Mouse (Mus musculus) cerebral cortex, adult 2 months (tissue): ENCODE data around the gene Man1a.

Experiments used
- WGBS: fragments of 180-500 bp; shearing (Covaris S2); methylation state at CpG from one replicate; pipeline ENCODE4 v1.1.7; 2018; 5-methylcytosine and 5-hydroxymethylcytosine counted together

Man1a gene

DNA sequence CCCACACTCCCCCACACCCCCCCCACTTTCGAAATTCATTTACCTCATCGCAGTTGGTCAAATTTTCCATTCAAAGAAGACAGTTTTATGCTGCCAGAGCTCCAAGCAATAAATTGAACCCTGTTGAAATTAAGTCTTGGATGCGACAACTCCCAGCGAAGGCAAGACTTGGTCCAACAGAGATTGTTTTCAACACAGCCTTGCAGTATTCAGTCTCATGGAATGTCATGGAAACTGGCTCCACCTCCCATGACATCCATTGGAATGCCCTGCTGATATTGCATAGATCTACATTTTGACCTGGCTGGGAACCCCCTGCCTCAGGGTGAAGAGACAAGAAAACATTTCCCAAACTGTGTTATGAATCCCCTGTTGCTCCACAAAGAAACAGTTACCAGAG is at the start of gene Man1a:
Gene Man1a, minus strand, starts transcription at position 190 of the 400 bp plus-strand sequence.
- WGBS, result 3% methylated on average over 4 of the region's 4 CpGs

DNA sequence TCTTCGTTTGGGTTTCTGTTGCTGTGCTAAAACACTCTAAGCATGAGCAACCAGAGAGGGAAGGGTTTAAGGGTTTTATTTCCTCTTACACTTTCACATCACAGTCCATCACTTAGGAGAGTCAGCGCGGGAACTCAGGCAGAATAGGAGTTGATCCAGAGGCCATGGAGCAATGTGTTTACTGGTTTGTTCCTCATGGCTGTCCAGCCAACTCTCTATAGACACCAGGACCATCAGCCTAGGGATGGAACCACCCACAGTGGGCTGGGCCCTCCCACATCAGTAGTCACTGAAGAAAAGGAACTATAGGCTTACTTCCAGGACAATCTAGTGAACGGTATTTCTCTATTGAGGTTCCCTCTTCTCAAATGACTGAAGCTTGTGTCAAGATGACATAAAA is 45.4 kb upstream of the Man1a start:
- 88% methylated on average over 4 of the region's 4 CpGs for whole genome bisulfite sequencing

GRCm38 (mm10) chr10:54120375-54120774 is 44.0 kb upstream of the Man1a start:
- WGBS, result 60% methylated on average over 2 of the region's 2 CpGs

- WGBS, result 79% methylated on average over 2 of the region's 2 CpGs
Measured at GRCm38 (mm10) chr10:54119303-54119702, 42.9 kb upstream of the Man1a start.

DNA sequence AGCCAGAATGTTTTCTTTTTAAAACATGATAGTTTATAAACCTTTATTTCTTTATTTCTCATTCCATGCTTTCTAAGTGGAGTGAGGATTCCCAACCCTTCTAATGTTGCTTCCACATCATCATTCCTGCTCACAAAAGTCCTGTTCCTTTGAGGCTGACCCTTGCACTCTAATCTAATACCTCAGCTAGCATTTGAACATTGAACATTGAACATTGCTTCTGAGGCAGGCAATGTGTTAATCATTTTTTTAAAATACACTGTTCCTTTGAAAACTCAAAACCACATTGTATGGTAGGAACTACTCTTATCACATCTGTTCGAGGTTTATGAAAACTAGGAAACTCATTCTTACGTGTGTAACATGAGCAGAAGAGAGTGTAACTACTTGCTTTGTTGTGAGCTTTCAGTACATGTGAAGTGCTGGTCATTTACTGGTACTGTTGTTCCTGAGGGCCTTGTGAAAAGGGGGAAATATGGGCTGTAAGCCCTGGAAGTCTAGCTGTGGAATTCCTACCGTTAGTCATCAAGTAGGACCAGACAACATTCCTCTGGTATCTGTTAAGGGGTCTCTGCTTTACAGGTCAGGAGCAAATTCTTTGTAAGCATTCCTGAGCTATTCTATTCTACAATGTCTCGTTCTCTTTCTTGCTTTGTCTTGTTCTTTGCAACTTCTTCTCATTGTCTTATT is 42.0 kb upstream of the Man1a start:
- 83% methylated on average over 4 of the region's 4 CpGs for WGBS

DNA sequence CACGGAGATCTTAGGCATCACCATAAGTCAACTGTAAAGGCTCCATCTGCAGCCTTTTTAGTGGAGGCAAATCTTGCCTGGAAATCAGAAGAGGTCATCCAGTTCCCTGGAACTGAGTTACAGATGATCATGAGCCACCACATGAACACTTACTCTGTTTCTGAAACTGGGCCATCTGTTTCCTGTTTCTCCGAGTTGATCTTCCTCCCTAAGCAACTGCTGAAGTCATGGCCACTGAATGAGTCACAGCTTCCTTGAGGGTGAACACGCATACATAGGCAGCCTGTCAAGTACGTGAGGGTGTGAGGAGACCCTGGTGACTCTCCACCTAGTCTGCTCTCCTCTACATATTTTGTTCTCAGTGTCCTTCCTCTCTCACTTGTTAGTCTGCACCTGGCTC is 41.4 kb upstream of the Man1a start:
- WGBS, result 53% methylated on average over 4 of the region's 4 CpGs

GRCm38 (mm10) chr10:54103671-54104070 is 27.3 kb upstream of the Man1a start:
- WGBS, result 79% methylated on average over 4 of the region's 4 CpGs

DNA sequence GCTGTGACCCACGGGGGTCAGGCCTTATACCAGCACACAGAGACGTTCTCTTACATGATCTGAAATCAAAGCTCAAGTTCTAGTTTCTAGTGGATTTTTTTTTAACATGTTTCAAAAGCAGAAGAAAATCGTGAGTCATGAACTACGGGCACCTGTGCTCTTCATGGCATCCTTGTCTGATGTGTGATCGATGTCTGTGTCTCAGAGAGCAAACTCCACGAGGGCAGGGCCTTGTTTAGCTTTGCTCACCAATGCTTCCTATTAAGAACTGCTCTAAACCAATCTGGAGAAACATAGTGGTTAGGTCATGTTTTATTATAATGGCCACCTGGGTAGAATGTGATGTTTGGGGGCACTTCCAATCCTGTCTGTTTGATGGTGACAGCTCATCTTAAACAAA is 13.5 kb upstream of the Man1a start:
- 91% methylated on average over 6 of the region's 6 CpGs for WGBS

GRCm38 (mm10) chr10:54087346-54087745 is 10.9 kb upstream of the Man1a start:
- 92% methylated on average over 3 of the region's 3 CpGs for WGBS

DNA sequence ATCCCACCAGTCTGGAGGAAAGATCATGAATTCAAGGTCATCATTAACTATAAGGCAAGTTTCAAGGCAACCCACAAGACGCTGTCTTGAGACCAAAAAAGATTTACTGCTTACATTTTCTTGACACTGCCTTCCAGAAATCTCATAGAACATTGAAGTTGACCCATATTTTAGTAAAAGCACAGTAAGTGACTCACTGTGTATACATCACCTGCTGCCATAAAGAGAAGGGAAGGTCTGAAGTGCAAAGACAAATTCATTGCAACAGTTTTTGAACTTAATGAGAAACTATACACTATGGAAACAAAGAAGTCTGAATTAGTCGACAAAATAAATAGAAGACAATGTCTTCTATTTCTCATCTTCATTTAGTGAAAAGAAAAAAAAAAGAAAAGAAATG is 8.7 kb upstream of the Man1a start:
- 78% methylated on average over 2 of the region's 2 CpGs for WGBS

DNA sequence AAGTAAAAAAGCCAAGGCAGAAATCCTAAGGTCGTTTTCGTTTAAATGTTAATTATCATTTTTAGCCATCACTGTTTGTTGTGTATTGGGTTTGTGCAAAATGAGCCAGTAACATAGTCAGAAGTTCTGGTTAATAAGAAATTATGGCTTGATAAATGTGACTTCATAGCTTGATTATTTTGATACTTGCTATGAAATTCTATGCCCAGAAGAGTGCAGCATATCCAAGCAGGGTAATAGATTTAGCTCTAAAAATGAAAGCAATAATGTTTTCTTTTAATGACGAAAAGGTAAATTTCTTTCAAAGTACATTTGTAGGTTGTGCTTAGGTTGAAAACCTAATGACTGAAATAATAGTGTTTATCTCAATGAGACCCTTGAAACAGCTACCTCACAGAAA is 596 bp upstream of the Man1a start:
- WGBS, result 42% methylated on average over 3 of the region's 3 CpGs

- under 1% methylated on average over 67 of the region's 68 CpGs for WGBS
Measured at GRCm38 (mm10) chr10:54075441-54076010, 883 bp downstream of the Man1a start.

DNA sequence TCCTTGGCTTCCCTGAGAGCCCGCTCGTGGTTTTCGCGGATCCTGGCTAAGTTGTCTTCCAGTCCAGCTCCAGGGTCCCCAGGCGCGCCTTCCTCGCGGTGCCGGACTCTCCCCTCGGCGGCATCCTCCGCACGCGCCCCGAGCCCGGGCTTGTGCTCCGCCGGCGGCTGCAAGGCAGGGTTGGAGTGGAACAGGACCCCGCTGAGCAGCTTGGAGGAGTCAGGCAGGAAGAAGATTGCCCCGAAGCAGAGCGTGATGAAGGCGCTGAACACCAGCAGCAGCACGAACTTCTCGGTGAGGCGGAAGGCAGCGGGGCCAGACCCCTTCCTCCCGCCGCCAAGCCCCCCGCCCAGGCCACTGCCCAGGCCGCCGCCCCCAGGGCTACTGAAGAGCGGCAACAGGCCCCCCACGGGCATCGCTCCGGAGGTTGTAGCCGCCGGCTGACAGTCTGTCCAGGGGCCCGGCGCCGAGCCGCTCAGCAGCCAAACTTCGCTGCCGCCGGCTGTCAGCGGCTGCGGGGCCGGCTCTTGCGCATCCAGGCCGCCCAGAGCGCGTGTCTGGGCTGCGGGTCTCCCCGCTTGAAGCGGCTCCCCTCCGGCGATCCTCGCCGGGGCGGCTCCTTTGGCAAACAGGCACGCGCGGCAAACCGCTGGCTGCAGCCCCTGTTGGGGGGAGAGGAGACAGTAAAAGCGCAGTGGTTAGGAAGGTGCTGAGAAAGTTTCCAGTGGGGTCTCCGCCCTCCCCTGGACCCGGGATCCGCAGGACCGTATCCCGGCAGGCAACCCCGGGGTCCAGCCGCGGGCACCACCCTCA is 1.6 kb downstream of the Man1a start:
- under 1% methylated on average over 73 of the region's 73 CpGs for WGBS

- 11% methylated on average over 14 of the region's 14 CpGs for WGBS
Measured at GRCm38 (mm10) chr10:54074247-54074608, 2.2 kb downstream of the Man1a start.

DNA sequence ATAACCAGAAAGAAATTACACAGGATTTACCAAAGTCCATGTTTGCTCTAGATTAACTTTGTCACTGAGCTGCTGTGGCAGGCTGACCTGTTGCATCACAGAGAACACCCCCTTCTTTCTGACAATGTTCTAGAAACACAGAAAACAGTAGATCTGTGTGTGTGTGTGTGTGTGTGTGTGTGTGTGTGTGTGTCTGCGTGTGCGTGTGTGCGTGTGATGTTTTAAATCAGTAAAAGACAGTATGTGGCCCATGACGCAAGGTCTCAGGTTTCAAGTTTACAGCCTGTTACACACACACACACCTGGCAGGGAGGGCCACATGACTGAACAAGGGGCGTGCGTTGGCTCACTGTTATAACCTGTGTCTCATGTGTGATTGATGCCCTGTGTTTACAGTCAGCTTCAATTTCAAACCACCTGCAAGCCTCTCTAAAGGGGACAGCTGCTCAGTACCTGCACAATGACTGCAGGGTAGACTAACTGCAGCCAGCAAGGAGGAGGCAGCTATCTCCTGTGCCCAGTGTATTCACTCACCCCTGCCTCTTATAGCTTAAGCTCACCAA is 2.7 kb downstream of the Man1a start:
- 59% methylated on average over 6 of the region's 6 CpGs for WGBS

GRCm38 (mm10) chr10:54072336-54072735 is 4.1 kb downstream of the Man1a start:
- WGBS, result 77% methylated on average over 2 of the region's 2 CpGs

GRCm38 (mm10) chr10:54070496-54070895 is 5.9 kb downstream of the Man1a start:
- 67% methylated on average over 5 of the region's 5 CpGs for WGBS

DNA sequence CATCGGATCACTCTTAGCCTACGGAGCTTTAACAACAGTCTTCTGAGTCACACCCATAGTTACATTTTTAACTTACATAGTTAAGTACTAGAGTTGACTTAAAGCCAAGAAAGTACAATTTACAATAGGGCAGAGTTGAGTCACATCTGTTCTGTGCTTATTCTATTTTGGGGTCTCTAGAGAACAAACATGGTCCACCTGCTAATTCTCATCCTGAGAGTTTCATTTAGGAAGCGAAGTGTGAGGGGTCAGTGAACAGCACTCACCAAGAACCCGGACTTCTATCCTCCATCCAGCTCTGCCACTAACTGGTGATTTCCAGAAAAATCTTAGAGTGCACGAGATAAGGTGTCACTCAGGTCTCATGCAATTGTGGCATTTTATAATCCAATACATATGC is 7.0 kb downstream of the Man1a start:
- WGBS, result 89% methylated on average over 5 of the region's 5 CpGs

DNA sequence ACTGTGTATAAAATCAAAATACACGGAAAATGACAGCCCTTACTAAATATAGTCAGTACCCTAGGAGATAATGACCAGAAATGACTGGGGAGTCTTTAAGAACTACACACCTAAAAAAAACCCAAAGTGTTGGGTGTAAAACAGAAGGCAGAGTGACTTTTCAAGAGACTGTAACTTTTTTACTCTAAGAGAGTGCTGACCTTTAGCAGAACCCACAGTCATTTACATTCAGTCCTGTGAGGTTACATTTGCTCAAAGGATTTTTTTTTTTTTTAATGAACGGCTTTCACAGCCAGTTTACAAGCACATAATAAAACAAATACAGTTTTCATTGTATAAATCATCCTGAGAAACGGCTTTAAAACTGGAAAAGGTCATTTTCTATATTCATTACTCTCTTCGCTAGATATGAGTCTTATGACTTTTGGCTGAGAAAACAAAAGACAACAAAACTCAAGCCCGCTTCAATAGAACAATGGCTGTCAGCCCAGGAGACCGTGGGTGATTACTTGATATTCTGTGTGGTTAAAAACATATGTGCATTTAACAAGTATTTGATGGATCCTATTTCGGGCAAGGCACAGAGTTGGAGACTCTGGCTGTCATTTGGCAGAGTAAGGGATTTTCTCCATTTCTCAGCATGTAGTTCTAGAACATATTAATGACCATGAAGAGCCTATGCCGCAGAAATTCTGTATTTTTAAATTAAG is 12.7 kb downstream of the Man1a start:
- WGBS, result 60% methylated on average over 8 of the region's 8 CpGs

DNA sequence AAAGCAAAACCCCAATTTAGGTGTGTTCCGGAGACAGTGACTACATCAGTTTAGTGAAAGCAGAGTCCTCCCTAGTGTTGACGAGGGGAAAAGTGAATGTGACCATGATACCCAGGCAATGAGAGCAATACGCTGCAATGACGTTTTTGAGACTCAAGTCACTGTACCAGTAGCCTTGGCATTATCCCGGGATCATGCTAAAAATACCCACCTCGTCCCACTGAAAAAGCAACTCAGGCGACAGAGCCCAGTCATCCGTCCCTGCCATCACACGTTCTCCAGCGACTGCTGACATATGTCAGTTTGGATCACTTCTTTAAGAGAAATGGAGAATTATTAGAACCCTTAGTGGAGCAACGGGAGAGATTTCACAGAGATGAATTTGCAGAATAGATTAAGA is 13.6 kb downstream of the Man1a start:
- 76% methylated on average over 11 of the region's 11 CpGs for WGBS

- WGBS, result 98% methylated on average over 4 of the region's 4 CpGs
Measured at GRCm38 (mm10) chr10:54061159-54061558, 15.2 kb downstream of the Man1a start.

DNA sequence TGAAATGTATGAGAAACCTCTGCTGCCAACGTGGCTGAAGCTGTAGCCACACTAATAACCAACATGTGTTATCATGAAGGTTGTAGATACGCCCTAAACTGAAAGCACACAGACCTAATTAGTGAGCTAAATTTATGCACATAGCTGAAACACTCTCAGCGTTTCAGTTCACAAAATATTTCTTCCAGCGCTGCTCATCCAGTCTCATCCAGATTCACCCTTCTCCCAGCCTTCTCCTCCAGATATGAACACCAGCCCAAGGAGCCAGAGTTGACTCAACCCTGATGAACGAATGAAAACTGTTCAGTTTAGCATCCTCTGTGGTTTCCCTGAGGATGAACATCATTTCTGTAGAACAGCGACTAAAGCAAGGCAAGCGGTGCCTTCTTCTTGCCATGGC is 15.8 kb downstream of the Man1a start:
- 58% methylated on average over 7 of the region's 7 CpGs for WGBS
